Mouse (Mus musculus) gastrocnemius, postnatal 25 days (tissue): ENCODE measurements around the gene Ccdc28a. TPM values are rescaled to one million over a fixed set of nuclear protein-coding genes. Genes with fewer than 3 reads are reported as not detected.
A peak's percentile ranks its signal among the peaks of the same experiment; 100 is the strongest.

Source experiments
- DNase-seq: peaks from one replicate; pipeline ENCODE4 v3.0.0; 2022
- long read RNA-seq, 2 experiments: library from polyadenylated mRNA; stranded (forward); transcript quantifications; one replicate each; pipeline ENCODE4 v2.0.0; 2021
- total RNA-seq, 2 experiments: library from RNA; stranded (reverse); gene quantifications; 1 replicate in 1 of 2; 2 replicates in 1 of 2; pipeline ENCODE4 v1.2.3; 2021

Ccdc28a gene
- total RNA-seq = 1 to 10 TPM; 6.9 TPM
- long read RNA-seq, experiment 1, transcript Ccdc28a-202 (6 exons, 1,190 nt) = major isoform, 9 of 12 reads
- long read RNA-seq, experiment 1, partial matches to known transcripts = 0 of 12 reads
- long read RNA-seq, experiment 1, other reads (novel, unspliced or antisense) = 1 of 12 reads
- long read RNA-seq, experiment 2, transcript Ccdc28a-202 (6 exons, 1,190 nt) = major isoform, 8 of 10 reads
- long read RNA-seq, experiment 2, partial matches to known transcripts = 1 of 10 reads
- long read RNA-seq, experiment 2, other reads (novel, unspliced or antisense) = 0 of 10 reads

DNA sequence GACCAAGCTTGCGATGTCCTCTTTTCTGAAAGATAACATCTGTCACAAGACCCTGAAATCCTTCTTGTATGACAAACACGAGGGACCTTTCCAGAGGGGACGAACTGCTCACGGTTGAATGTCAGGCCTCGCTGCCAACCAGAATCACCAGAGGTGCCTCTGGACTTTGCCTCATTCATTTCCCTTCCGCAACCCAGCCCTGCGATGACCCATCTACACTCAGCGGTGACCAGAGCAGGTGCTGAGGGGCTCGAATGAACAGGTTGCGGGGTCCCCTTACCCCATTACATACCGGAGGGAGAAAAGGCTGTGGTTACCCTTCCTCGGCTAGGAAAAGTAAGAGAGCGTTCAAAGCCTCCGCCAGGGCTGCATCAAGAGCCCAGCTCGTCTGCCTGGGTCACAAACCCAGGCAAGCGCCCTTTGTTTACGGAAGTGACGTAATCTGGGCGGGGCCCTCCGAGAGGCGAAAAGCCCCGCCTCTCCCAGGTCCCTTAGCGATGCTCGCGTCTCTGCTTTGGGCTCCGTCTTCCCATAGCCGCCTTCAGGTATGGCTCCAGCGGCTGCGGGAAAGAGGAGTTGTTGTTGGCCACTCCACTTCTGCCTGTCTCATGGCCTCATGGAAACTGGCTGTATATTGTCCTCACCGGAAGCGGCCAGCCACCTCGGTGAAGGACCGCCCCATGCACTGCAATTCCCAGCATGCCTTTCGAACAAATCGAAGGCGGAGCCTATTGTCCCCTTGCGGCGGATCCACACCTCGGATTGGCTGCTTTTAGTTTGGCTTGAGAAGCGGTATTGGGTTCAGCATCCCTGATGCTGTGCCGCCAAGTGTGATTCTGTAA lies at the start of gene Ccdc28a:
Gene Ccdc28a (minus strand): TSS at position 439 of the 842 bp plus-strand sequence.
- peak; percentile 90 for DNase-seq

DNA sequence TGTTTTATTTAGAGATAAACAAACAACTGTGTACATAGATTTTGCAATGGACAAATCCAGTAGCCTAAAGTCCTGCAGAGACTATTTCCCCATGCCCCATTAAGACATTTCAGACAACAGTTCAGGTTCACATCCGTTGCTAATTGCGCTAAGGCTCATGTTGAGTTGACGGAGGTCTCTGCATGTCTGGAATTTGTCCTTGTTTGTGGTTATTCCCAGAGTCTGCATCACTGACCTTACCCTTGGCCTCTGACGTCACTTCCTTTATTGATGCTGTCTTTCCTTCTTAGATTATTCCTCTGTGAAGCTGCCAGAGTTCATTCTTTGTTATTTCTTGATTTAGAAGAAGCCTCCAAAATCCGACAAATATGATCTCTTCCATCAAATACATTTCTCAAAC lies 49.2 kb upstream of the Ccdc28a start:
- DNase-seq = no peak

GRCm38 (mm10) chr10:18276090-18276734 lies 41.4 kb upstream of the Ccdc28a start:
- DNase-seq = no peak

DNA sequence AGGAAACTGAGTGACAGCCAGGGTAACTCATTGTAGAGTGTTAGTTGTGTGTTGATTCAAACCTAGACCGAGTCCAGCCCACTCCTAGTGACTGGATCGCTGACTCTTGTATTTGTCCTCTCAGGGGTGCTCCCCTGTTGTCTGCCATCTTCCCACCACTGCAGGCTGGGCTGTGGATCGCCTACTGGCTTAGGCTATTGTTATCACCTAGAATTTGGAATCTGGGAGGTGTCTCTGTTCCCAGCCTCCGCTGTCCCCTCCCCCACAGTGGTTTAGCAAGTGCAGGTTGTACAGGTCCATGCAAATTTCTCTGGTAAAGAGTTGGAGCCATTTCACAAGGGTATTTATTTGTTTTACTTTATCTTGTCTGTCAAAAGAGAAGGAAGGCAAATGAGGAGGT lies 16.5 kb upstream of the Ccdc28a start:
- DNase-seq = no peak

GRCm38 (mm10) chr10:18243614-18244013 lies 8.8 kb upstream of the Ccdc28a start:
- DNase-seq = no peak

DNA sequence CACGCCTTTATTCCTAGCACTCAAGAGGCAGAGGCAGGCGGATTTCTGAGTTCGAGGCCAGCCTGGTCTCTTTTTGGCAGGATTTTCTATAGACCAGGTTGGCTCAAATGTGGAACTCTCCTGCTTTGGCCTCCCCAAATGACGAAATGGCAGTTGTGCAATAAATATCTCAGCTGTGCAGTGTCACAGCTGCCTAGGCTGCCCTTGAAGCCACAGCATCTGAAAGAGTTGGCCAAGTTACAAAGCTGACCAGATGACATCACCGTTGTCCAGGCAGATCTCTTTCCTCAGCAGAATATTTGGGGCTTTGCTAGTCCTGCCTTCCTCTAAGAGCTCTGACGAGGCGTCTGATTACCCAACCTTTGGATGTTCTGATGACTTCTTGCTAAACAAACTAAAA lies 2.4 kb upstream of the Ccdc28a start:
- DNase-seq = peak; percentile 37

GRCm38 (mm10) chr10:18236328-18236927 lies 1.6 kb upstream of the Ccdc28a start:
- no peak for DNase-seq

- DNase-seq = no peak
These were observed 577 bp upstream of the Ccdc28a start for GRCm38 (mm10) chr10:18235402-18235747.

DNA sequence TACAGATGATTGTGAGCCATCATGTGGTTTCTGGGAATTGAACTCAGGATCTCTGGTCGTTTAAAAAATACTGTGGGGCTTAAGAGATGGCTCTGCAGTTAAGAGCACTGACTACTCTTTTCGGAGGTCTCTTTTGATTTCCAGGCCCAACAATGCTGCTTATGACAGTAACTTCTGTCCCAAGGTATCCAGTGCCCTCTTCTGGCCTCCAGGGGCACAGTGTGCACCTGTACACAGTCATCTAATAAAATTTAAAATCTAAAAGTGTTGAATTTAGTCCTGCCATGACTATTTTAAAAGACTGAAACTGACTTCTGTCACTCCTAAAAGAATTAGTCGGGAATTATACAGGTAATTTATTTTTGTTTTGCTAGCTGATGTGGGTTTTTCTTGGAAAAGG lies 907 bp downstream of the Ccdc28a start:
- DNase-seq = no peak

GRCm38 (mm10) chr10:18224386-18224785 lies 10.4 kb downstream of the Ccdc28a start:
- DNase-seq = no peak

- no peak for DNase-seq
These were observed 15.4 kb downstream of the Ccdc28a start for GRCm38 (mm10) chr10:18219351-18219750.

- no peak for DNase-seq
These were observed 20.7 kb downstream of the Ccdc28a start for GRCm38 (mm10) chr10:18214124-18214523.

DNA sequence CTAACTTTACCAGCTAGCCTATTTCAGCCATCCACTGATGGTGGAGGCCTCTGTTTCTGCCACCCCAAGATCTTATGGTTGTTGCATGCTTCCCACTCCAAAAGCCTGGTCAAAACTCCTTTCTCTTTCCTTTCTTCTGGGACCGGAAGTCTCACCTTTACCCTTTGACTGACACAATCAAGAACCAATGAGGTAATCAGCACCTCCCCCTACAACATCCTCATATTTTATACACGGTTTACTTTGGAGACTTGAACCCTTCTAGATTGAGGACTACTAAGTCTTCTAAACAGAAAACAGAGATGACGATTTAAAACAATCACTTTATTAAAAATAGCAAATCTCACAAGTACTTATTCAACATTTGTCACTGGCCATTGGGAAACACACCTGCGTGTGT lies 21.4 kb downstream of the Ccdc28a start:
- DNase-seq = no peak

- DNase-seq = peak; percentile 12
These were observed 24.1 kb downstream of the Ccdc28a start, which contains the start of gene Ect2l for GRCm38 (mm10) chr10:18210726-18211125. Ect2l (minus strand) TSS chr10:18210890.

DNA sequence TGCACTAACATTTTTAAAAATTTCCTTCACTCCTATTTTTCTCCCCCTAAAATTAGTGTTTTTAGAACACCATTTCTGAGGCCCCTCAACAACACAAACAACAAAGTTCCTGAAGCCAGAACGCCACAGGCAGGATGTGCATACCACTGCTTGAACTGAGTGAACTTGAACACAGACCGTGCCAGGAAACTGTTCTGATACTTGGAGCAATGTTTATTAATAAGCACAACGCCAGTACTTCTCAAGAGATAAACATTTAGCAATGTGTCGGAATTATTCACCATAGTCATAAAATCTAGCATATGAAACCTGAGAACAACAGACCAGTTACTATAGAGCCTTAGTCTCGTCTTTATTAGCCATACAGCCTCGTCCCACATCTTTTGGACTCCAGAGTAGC lies 24.7 kb downstream of the Ccdc28a start:
- DNase-seq = no peak

GRCm38 (mm10) chr10:18204067-18204466 lies 30.7 kb downstream of the Ccdc28a start:
- DNase-seq = no peak

GRCm38 (mm10) chr10:18202401-18202800 lies 32.4 kb downstream of the Ccdc28a start:
- no peak for DNase-seq

- no peak for DNase-seq
These were observed 34.1 kb downstream of the Ccdc28a start for GRCm38 (mm10) chr10:18200656-18201055.

DNA sequence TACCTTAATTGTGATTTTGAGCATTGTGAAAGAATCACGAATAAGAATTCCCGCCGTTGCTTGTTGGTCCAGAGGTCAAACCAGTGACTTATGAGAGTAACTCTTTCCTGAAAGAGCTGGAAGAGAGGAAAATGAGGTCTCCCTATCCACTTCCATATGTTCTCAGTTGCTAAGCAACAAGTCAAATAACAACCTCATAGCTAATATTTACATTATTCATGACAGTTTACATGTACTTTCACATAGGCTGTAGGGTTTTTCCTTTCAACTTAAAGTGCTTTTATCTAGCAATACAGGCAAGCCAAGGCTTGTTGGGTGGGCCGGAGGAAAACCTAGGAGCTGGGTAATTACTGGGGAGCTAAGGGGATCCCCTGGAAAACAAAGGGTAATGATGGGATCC lies 34.9 kb downstream of the Ccdc28a start:
- DNase-seq = no peak

DNA sequence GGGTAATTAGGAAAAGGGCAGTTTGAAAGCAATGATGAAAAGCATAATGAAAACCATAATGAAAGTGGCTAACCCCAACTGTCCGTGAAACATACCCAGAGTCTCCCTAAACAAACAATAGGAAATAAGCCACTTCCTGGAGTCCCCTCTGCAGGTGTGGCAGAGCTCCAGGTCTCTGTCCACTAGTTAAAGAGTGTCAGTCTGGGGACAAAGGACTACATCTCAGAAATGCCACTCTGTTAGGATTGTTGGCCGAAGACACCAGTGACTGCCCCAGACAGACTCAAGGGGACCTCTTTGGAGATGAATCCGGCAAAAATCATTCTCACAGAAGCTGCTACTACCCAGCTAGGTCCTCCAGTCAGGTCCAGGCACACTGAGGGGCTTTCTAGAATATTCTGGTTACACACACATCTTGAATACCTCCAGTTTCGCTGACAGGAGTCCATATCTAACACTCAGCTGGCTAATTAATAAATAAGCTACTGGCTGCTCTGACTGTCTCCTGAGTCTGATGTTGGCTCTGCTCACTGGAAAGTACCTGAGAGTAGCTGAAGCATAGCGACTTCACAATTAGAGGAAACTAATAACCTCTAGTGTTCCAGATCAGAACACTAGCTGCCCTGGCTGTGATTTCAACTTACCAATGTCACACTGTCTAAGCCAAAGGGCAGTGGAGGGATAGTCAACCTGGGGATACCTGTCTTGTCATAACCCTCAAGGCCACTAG lies 36.3 kb downstream of the Ccdc28a start:
- DNase-seq = no peak

GRCm38 (mm10) chr10:18197206-18197979 lies 37.4 kb downstream of the Ccdc28a start:
- no peak for DNase-seq
